Mouse (Mus musculus) heart, embryonic 11.5 days (tissue): Measurements from ENCODE around the gene Mettl16. TPM values are rescaled to one million over a fixed set of nuclear protein-coding genes. Genes with fewer than 3 reads are reported as not detected.

Experiments used
- ATAC-seq: fragments of 200-750 bp; cut with Nextera tagmentation; replicated peaks from 2 replicates; pipeline ENCODE4 v1.8.0; 2017; ENCODE audit warnings: moderate library complexity; ENCODE audit not compliant: insufficient number of reproducible peaks, low FRiP score, low TSS enrichment
- H3K27ac ChIP-seq: fragments of 300-500 bp; sonication (generic); 2 replicates; pipeline ENCODE4 v1.5.1; 2014; ENCODE audit warnings: mild to moderate bottlenecking, low read depth, low read length
- H3K27me3 ChIP-seq: fragments of 300-500 bp; sonication (generic); 2 replicates; pipeline ENCODE4 v1.6.1; 2014; ENCODE audit warnings: mild to moderate bottlenecking, low read length, mixed read lengths; ENCODE audit not compliant: control insufficient read depth, insufficient read depth
- H3K36me3 ChIP-seq: fragments of 300-500 bp; sonication (generic); 2 replicates; pipeline ENCODE4 v1.6.1; 2014; ENCODE audit warnings: mild to moderate bottlenecking, low read length, moderate library complexity, mixed read lengths; ENCODE audit not compliant: control insufficient read depth, insufficient read depth
- H3K4me1 ChIP-seq: fragments of 300-500 bp; sonication (generic); 2 replicates; pipeline ENCODE4 v1.6.1; 2014; ENCODE audit warnings: low read length; ENCODE audit not compliant: control insufficient read depth, insufficient read depth
- H3K4me2 ChIP-seq: fragments of 300-500 bp; sonication (generic); 2 replicates; pipeline ENCODE4 v1.6.1; 2014; ENCODE audit warnings: mild to moderate bottlenecking, moderate library complexity
- H3K4me3 ChIP-seq: fragments of 300-500 bp; sonication (generic); 2 replicates; pipeline ENCODE4 v1.5.1; 2014; ENCODE audit warnings: low read depth, low read length
- H3K9ac ChIP-seq: fragments of 300-500 bp; sonication (generic); 2 replicates; pipeline ENCODE4 v1.6.1; 2014; ENCODE audit warnings: mild to moderate bottlenecking, low read depth, low read length, moderate library complexity
- H3K9me3 ChIP-seq: fragments of 300-500 bp; sonication (generic); replicated peaks from 2 replicates; pipeline ENCODE4 v1.6.1; 2016; ENCODE audit warnings: low read length; ENCODE audit not compliant: control insufficient read depth
- WGBS: fragments of 180-500 bp; shearing (Covaris S2); extraction: QIAGEN DNeasy Blood & Tissue Kit; methylation state at CpG from one replicate; pipeline ENCODE4 v1.1.7; 2014; ENCODE audit not compliant: insufficient replicate concordance; 5-methylcytosine and 5-hydroxymethylcytosine counted together
- polyA plus RNA-seq: library from polyadenylated mRNA; unstranded; fragments of >200 nt; fragmentation: Nextera tagmentation; extraction: Ambion mirVana; gene quantifications from 2 replicates; pipeline ENCODE4 v1.2.1, GENCODE M21; 2014

Mettl16 gene
- polyA plus RNA-seq, 1 experiment from 2014 or later, result 28.5 TPM

- ATAC-seq, result no peak
- WGBS, result 89% methylated on average over 22 of the region's 22 CpGs
- Histone ChIP-seq H3K9ac (peak overlapping the region; percentile 39; the same call in 1 of the 2 replicates), H3K4me1 (peaks cover 35% of the 10 kb centered on the region), H3K36me3 (peaks cover 10% of the 10 kb centered on the region; the same call in 1 of the 2 replicates), H3K9me3 (no peaks in the 10 kb centered on the region), H3K4me2 (no peak overlapping the region), H3K27me3 (no peaks in the 10 kb centered on the region), H3K27ac (peak overlapping the region; percentile 54; the same call in 1 of the 2 replicates), H3K4me3 (no peak overlapping the region)
Measured at GRCm38 (mm10) chr11:74842656-74843434, 72.2 kb downstream of the Mettl16 start.

DNA sequence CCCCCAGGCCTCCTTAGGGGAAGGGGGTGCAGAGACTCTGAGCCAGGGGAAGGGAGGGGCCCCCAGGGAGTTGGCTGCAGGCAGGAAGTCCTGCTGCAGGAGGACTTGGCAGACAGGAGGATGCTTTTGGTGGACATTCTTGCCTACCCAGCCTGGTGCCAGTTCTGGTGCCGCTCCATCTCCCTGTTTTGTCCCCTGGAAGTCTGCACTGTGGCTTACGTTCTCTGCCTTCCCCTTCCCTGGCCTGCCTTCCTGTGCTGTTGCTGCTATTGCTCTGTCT is 72.7 kb downstream of the Mettl16 start:
- Histone ChIP-seq H3K9ac (peak overlapping the region; percentile 39; the same call in 1 of the 2 replicates), H3K4me2 (no peak overlapping the region), H3K27me3 (no peaks in the 10 kb centered on the region), H3K27ac (0 out of 2 replicates have a peak overlapping the region, but pooled peaks have one; percentile 54), H3K36me3 (peaks cover 10% of the 10 kb centered on the region; the same call in 1 of the 2 replicates), H3K9me3 (no peaks in the 10 kb centered on the region), H3K4me1 (peaks cover 40% of the 10 kb centered on the region), H3K4me3 (no peak overlapping the region)
- no peak for ATAC-seq
- WGBS, result 75% methylated on average over 2 of the region's 2 CpGs

GRCm38 (mm10) chr11:74843761-74844160 is 73.1 kb downstream of the Mettl16 start:
- 74% methylated on average over 5 of the region's 5 CpGs for WGBS
- no peak overlapping the region for H3K27ac ChIP-seq
- H3K4me3 ChIP-seq, result no peak overlapping the region
- H3K9me3 ChIP-seq, result no peaks in the 10 kb centered on the region
- no peak overlapping the region for H3K4me2 ChIP-seq
- ATAC-seq, result no peak
- peaks cover 10% of the 10 kb centered on the region; the same call in 1 of the 2 replicates for H3K36me3 ChIP-seq
- no peak overlapping the region for H3K9ac ChIP-seq
- H3K27me3 ChIP-seq, result no peaks in the 10 kb centered on the region
- H3K4me1 ChIP-seq, result peaks cover 44% of the 10 kb centered on the region

GRCm38 (mm10) chr11:74845784-74846183 is 75.2 kb downstream of the Mettl16 start:
- Histone ChIP-seq H3K9ac (no peak overlapping the region), H3K27me3 (no peaks in the 10 kb centered on the region), H3K27ac (no peak overlapping the region), H3K4me3 (no peak overlapping the region), H3K4me2 (no peak overlapping the region), H3K9me3 (no peaks in the 10 kb centered on the region), H3K4me1 (peaks cover 46% of the 10 kb centered on the region), H3K36me3 (peaks cover 10% of the 10 kb centered on the region; the same call in 1 of the 2 replicates)
- 70% methylated on average over 3 of the region's 3 CpGs for WGBS
- ATAC-seq, result no peak

DNA sequence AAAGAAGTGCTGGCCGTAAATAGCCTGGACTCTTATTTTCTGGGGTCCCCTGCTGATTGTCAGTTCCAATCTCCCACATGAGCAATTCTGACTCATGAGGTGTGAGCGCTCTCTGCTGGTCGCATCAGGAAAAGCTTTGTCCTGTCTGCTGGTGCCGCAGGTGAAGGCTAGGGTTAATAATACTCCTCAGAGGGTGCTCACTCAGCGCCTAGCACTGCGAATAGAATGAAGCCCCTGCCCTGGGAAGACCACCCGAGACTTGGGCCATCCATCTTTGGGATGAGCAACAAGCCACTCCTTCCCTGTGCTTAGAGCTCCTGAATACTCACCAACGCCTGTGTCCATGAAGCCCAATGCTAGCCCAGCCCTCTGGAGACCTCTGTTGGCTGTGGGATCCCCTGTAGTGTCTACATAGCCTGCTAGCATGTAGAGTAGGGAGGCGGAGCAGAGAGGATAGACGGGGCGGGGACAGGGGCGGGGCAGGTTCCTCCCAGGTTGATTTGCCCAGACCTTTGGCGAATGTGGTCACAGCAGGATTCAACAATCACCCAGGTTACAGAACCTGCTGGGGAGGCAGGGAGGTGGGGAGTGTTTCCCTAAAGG is 77.4 kb downstream of the Mettl16 start:
- peaks cover 7% of the 10 kb centered on the region; the same call in 1 of the 2 replicates for H3K36me3 ChIP-seq
- H3K4me1 ChIP-seq, result peaks cover 32% of the 10 kb centered on the region
- ATAC-seq, result peak; percentile 64
- peak overlapping the region; percentile 78 for H3K27ac ChIP-seq
- peak overlapping the region; percentile 40 for H3K4me2 ChIP-seq
- H3K27me3 ChIP-seq, result no peaks in the 10 kb centered on the region
- H3K9ac ChIP-seq, result peak overlapping the region; percentile 24; the same call in 1 of the 2 replicates
- WGBS, result 5% methylated on average over 13 of the region's 13 CpGs
- no peaks in the 10 kb centered on the region for H3K9me3 ChIP-seq
- H3K4me3 ChIP-seq, result no peak overlapping the region

GRCm38 (mm10) chr11:74850998-74851661 is 80.5 kb downstream of the Mettl16 start:
- Histone ChIP-seq H3K4me3 (no peak overlapping the region), H3K27ac (no peak overlapping the region), H3K4me2 (no peak overlapping the region), H3K9ac (no peak overlapping the region), H3K36me3 (no peaks in the 10 kb centered on the region), H3K27me3 (no peaks in the 10 kb centered on the region), H3K9me3 (no peaks in the 10 kb centered on the region), H3K4me1 (peaks cover 27% of the 10 kb centered on the region)
- 73% methylated on average over 14 of the region's 14 CpGs for WGBS
- ATAC-seq, result no peak

- WGBS, result 79% methylated on average over 9 of the region's 9 CpGs
- Histone ChIP-seq H3K4me1 (peaks cover 9% of the 10 kb centered on the region), H3K9ac (no peak overlapping the region), H3K36me3 (0 out of 2 replicates have a peak, but pooled peaks cover 5% of the 10 kb centered on the region), H3K27me3 (no peaks in the 10 kb centered on the region), H3K27ac (no peak overlapping the region), H3K4me3 (no peak overlapping the region), H3K9me3 (no peaks in the 10 kb centered on the region), H3K4me2 (no peak overlapping the region)
- no peak for ATAC-seq
Measured at GRCm38 (mm10) chr11:74857756-74858155, 87.1 kb downstream of the Mettl16 start.

DNA sequence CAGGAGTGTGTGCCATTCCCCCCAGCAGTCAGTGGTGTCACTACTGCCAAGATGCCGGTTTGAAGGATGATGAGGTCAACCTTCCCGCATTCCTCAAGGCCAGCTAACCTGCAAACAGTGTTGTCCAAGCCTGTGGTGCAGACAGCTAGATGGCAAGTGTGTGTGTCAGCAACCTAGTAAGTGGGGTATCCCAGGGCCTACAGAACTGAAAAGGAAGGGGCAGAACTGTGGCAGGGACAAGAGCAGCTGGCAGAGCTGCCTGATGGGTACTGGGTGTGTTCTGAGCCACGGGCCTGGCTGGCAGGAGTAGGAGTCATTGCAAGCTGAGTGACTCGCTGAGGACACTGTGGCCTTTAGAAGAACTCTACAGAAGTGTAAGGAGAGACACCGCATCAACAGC is 91.5 kb downstream of the Mettl16 start:
- no peak overlapping the region for H3K4me3 ChIP-seq
- H3K4me2 ChIP-seq, result no peak overlapping the region
- H3K36me3 ChIP-seq, result 0 out of 2 replicates have a peak, but pooled peaks cover 5% of the 10 kb centered on the region
- H3K27me3 ChIP-seq, result no peaks in the 10 kb centered on the region
- no peak overlapping the region for H3K9ac ChIP-seq
- H3K9me3 ChIP-seq, result no peaks in the 10 kb centered on the region
- ATAC-seq, result no peak
- H3K27ac ChIP-seq, result no peak overlapping the region
- WGBS, result 70% methylated on average over 5 of the region's 5 CpGs
- peaks cover 14% of the 10 kb centered on the region for H3K4me1 ChIP-seq
